Mouse (Mus musculus): ENCODE data around the gene Gm1140. TPM values are rescaled to one million over a fixed set of nuclear protein-coding genes. Genes with fewer than 3 reads are reported as not detected.
"Not testable (repeated sequence)": the region's sequence is repeated elsewhere in the genome, so short reads cannot be mapped to it uniquely, and the experiment has no call there.

Gm1140 gene
- polyA plus RNA-seq (2015; fragmentation: Nextera tagmentation; extraction: Ambion mirVana), result not detected in 2 replicates

- not testable (repeated sequence) for H3K9ac ChIP-seq (replicated peaks); H3K36me3 ChIP-seq; H3K9me3 ChIP-seq (replicated peaks); H3K4me1 ChIP-seq; H3K27me3 ChIP-seq (replicated peaks); H3K27ac ChIP-seq (replicated peaks); ATAC-seq (ENCODE audit: low FRiP score); H3K4me2 ChIP-seq; H3K4me3 ChIP-seq (replicated peaks)
- WGBS, result 92% methylated on average over 5 of the region's 11 CpGs
These were observed at the start of gene Gm1140 for GRCm38 (mm10) chrX:67693462-67693861. Gene Gm1140 (minus strand): TSS chrX:67693562.

DNA sequence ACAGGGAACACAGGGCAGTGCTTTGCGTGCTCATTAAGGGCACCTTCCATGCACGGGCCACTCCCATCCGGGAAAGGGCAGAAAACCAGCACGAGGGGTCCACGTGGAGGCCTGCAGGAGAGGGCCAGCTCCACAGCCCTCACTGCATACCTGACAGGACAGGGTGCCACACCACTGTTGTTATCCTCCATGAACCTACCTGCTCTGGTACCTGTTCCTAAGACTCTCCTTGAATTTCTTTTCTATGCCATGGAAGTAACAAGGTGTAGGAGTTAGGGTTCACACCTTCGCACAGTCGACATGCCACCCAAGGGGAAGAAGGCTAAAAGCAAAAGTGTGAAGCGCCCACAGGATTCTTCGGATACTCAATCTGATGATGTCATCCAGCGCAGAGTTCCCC lies 2.0 kb upstream of the Gm1140 start, which contains the start of gene Gm14692:
TSS of gene Gm14692 (plus strand) at position 301 of the 400 bp plus-strand sequence.
- not testable (repeated sequence) for H3K4me2 ChIP-seq; H3K27me3 ChIP-seq (replicated peaks); H3K4me1 ChIP-seq; ATAC-seq (ENCODE audit: low FRiP score); H3K9me3 ChIP-seq (replicated peaks); H3K36me3 ChIP-seq; H3K27ac ChIP-seq (replicated peaks); H3K9ac ChIP-seq (replicated peaks); H3K4me3 ChIP-seq (replicated peaks)
- no CpG with 5 or more reads among the region's 10 CpGs for WGBS

Other genes starting within 250 kb of the Gm1140 start
- not detected in 2 replicates for gene Gm14692, start 2.1 kb upstream of the Gm1140 start, polyA plus RNA-seq (2015; fragmentation: Nextera tagmentation; extraction: Ambion mirVana)
- not detected in 2 replicates for gene 4933436I01Rik, start 227.9 kb upstream of the Gm1140 start, polyA plus RNA-seq (2015; fragmentation: Nextera tagmentation; extraction: Ambion mirVana)

All from neural tube, embryonic 15.5 days (tissue).